Mouse (Mus musculus): ENCODE measurements around the gene Hectd2. TPM values are rescaled to one million over a fixed set of nuclear protein-coding genes. Genes with fewer than 3 reads are reported as not detected.

The Hectd2 gene
- polyA plus RNA-seq, 1 experiment from 2014 or later = 0.48 TPM

DNA sequence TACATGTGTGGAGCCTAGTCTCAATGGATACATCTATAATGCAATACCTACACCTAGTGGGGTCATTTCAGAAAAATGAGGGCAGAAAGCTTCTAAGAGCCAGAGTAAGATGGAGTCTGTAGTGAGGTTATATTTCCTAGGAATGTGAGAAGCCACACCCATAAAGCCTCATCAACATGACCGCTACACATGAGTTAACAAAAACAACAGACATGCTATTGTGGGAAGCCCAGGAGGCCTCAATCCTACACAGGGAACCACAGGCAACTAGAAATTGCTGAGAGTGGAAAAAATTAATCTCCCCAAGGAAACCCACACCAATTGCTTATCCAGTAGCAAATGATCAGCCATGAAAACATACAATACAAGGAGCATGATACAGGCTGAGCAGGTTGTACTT is 113.7 kb downstream of the Hectd2 start:
- no peak for ATAC-seq (ENCODE audit: low read depth)
- 75% methylated on average over 1 of the region's 1 CpGs for WGBS (ENCODE audit: insufficient replicate concordance)

DNA sequence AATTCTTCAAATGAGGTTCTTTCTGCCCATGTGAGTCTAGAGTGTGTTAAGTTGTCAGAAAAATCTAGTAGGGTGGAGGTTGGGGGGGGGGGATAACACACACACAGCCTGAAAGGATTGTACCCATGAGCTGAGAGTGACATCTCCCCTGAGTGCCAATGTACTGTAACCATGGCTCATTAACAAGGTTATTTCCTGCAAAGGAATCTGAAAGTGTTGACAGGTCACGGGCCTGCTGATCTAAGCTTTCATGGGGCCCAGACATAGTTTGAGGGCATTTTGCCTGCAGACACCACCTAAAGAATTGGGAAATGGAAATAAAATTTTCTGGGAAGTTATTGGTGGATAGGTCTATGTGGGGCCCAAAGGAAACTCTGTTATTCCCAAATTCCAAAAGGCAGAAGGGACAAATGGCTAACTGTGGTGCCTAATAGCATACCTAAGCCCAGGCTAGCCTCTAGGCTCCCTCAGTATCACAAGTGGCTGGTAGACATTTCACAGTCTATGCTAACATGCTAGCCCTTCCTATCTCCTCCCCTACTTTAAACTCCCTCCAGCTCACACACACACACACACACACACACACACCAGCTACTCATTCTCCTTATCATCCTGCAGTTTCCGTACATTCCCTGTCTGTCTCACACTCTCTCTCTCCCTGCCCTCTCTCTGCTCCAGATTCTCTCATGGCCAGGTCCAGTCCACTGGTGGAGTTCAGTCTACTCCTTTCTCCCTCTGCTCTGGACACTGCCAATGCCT is 114.6 kb downstream of the Hectd2 start:
- Histone ChIP-seq H3K4me1 (ENCODE audit: control insufficient read depth, low read depth, low read length) (no peaks in the 10 kb centered on the region), H3K4me2 (ENCODE audit: low read depth, low read length) (no peak overlapping the region), H3K9ac (ENCODE audit: low read depth, low read length) (no peak overlapping the region), H3K36me3 (ENCODE audit: control insufficient read depth, insufficient read depth) (no peaks in the 10 kb centered on the region), H3K27me3 (ENCODE audit: control insufficient read depth, insufficient read depth, low read depth, low read length) (no peaks in the 10 kb centered on the region), H3K4me3 (ENCODE audit: low read depth, low read length) (no peak overlapping the region), H3K27ac (ENCODE audit: low read length) (no peak overlapping the region), H3K9me3 (replicated peaks; ENCODE audit: control insufficient read depth, low read length) (no peaks in the 10 kb centered on the region)
- 59% methylated on average over 2 of the region's 2 CpGs for WGBS (ENCODE audit: insufficient replicate concordance)
- ATAC-seq (ENCODE audit: low read depth) = no peak

More for the DNA sequence above, 113.7 kb downstream of the Hectd2 start:
- no peaks in the 10 kb centered on the region for H3K27me3 ChIP-seq (ENCODE audit: control insufficient read depth, insufficient read depth, low read depth, low read length)
- H3K4me2 ChIP-seq (ENCODE audit: low read depth, low read length) = no peak overlapping the region
- no peaks in the 10 kb centered on the region for H3K9me3 ChIP-seq (replicated peaks; ENCODE audit: control insufficient read depth, low read length)
- no peak overlapping the region for H3K27ac ChIP-seq (ENCODE audit: low read length)
- no peaks in the 10 kb centered on the region for H3K4me1 ChIP-seq (ENCODE audit: control insufficient read depth, low read depth, low read length)
- H3K4me3 ChIP-seq (ENCODE audit: low read depth, low read length) = no peak overlapping the region
- H3K9ac ChIP-seq (ENCODE audit: low read depth, low read length) = no peak overlapping the region
- no peaks in the 10 kb centered on the region for H3K36me3 ChIP-seq (ENCODE audit: control insufficient read depth, insufficient read depth)

GRCm38 (mm10) chr19:36669720-36670451 is 115.4 kb downstream of the Hectd2 start:
- Histone ChIP-seq H3K9me3 (replicated peaks; ENCODE audit: control insufficient read depth, low read length) (no peaks in the 10 kb centered on the region), H3K4me2 (ENCODE audit: low read depth, low read length) (no peak overlapping the region), H3K4me3 (ENCODE audit: low read depth, low read length) (no peak overlapping the region), H3K27me3 (ENCODE audit: control insufficient read depth, insufficient read depth, low read depth, low read length) (no peaks in the 10 kb centered on the region), H3K9ac (ENCODE audit: low read depth, low read length) (no peak overlapping the region), H3K27ac (ENCODE audit: low read length) (no peak overlapping the region), H3K4me1 (ENCODE audit: control insufficient read depth, low read depth, low read length) (no peaks in the 10 kb centered on the region), H3K36me3 (ENCODE audit: control insufficient read depth, insufficient read depth) (no peaks in the 10 kb centered on the region)
- WGBS (ENCODE audit: insufficient replicate concordance) = 60% methylated on average over 5 of the region's 5 CpGs
- ATAC-seq (ENCODE audit: low read depth) = no peak

Other genes starting within 250 kb of the Hectd2 start
- 16.6 and 20.2 TPM in 2 replicates for gene Pcgf5, start 206.3 kb upstream of the Hectd2 start, polyA plus RNA-seq (2015; fragmentation: Nextera tagmentation; extraction: Ambion mirVana)
- gene Ppp1r3c, start 182.0 kb downstream of the Hectd2 start, polyA plus RNA-seq (2015; fragmentation: Nextera tagmentation; extraction: Ambion mirVana) = 8.7 and 9.1 TPM in 2 replicates

Measured in liver, embryonic 16.5 days (tissue).